Mouse (Mus musculus): Measurements from ENCODE around the gene Mrm1.

Gene Mrm1

GRCm38 (mm10) chr11:84813724-84814510, 5.4 kb downstream of the Mrm1 start:
- peak; percentile 89 for DNase-seq (ENCODE audit: low read depth)

GRCm38 (mm10) chr11:84804373-84804772, 14.9 kb downstream of the Mrm1 start:
- DNase-seq (ENCODE audit: low read depth), result no peak

DNA sequence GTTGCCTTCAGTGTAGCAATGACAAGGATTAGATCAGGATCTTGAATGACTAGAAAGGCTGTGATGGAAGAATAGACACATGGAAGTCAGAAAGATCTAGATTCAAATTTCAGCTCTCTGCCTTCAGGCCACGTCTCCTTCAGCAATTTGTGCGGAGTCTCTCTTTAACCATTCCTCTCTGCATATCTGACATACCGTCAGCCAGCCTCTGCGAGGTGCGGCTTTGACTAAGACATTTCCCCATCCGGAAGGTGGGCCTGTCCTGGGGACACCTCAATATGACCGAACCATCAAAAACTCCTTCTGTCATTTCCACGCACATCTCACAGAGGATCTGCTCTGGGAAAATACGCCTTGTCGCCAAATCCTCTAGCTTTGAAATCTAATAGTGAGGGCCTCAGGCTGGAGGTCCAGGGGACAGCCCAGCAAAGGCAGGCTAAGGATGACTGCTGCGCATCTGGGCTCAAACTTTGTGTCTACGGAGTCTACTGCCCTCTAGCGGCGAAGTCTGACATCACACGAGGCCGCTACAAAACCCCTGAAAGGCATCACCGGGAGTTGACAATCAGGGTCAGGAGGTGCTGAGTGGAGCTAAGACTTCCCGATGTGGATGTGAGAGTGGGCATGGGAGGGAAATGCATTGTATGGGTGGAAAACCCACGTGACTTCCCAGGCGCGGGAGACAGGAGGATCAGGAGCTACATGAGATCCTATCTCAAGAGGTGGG, 21.5 kb downstream of the Mrm1 start:
- DNase-seq (ENCODE audit: low read depth), result peak; percentile 83

GRCm38 (mm10) chr11:84797026-84797425, 22.3 kb downstream of the Mrm1 start:
- DNase-seq (ENCODE audit: low read depth), result no peak

GRCm38 (mm10) chr11:84794496-84795113, 24.7 kb downstream of the Mrm1 start:
- no peak for DNase-seq (ENCODE audit: low read depth)

GRCm38 (mm10) chr11:84793545-84793944, 25.8 kb downstream of the Mrm1 start:
- DNase-seq (ENCODE audit: low read depth), result no peak

DNA sequence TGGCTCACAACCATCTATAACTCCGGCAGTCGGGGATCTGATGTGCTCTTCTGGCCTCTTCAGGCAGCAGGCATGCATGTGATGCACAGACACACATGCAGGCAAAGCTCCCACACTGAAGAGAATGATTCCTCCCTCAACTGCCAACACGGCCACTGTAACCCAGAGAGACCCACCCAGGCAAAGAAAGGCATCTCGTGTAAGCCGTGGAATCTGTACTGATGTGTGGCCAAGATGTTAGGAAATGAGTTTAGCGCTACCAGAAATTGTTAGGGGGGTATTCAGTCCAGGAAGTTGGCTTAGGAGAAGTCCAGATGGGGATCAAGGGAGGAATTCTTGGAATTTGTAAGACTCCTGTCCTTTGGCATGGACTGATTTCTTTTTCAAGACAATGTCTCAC, 28.9 kb downstream of the Mrm1 start:
- DNase-seq (ENCODE audit: low read depth), result no peak

GRCm38 (mm10) chr11:84780143-84780870, 39.0 kb downstream of the Mrm1 start:
- no peak for DNase-seq (ENCODE audit: low read depth)

DNA sequence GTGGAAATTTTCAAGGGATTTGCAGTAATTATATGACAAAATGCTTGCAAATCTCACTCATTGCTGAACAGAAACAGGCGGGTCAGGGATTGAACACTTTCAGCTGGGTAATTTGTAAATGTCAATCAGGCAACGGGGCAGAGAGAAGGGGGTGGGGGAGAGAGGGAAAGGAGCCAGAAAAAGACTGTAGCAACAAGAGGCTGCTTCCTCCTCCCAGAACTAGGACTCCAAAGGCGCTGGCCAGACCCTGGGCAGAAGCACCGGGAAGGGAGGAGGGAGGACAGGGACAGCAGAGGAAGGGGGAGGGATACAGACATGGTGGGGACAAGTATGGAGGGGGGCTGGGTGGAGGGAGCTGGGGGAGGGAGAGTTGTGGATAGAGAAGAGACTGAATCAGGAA, 43.8 kb downstream of the Mrm1 start:
- DNase-seq (ENCODE audit: low read depth), result no peak

DNA sequence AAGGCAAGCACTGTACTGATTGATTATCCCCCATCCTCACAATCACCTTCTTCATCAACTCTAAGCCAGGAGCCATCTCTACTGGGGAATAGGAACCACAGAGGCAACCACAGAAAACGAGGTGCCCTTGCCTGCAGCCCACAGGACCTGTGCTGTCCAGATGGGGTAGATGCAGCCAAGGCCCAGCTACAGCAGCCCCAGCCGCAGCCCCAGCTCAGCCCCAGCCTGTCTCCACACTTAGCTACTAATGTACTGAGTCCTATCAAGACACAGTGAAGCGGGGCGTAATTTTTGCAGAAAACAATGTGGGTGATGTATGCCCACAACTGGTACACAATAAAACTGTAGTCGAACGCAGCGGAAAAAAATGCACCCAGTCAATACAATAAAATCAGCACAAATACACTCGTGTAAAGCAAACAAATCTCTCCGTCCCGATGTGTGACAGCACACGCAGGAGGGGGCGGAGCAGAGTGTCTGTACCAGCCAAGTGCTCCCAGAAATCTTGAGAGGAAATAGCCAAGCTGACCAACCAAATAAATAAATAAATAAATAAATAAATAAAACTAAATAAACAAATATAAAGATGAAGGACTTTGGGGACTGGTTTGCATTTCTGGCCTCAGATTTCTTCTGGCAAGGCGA, 44.3 kb downstream of the Mrm1 start:
- DNase-seq (ENCODE audit: low read depth), result no peak

- no peak for DNase-seq (ENCODE audit: low read depth)
Observed at GRCm38 (mm10) chr11:84767898-84768297, 51.4 kb downstream of the Mrm1 start.

- no peak for DNase-seq (ENCODE audit: low read depth)
Observed at GRCm38 (mm10) chr11:84765125-84765524, 54.2 kb downstream of the Mrm1 start.

GRCm38 (mm10) chr11:84764527-84764961, 54.8 kb downstream of the Mrm1 start:
- DNase-seq (ENCODE audit: low read depth), result no peak

DNA sequence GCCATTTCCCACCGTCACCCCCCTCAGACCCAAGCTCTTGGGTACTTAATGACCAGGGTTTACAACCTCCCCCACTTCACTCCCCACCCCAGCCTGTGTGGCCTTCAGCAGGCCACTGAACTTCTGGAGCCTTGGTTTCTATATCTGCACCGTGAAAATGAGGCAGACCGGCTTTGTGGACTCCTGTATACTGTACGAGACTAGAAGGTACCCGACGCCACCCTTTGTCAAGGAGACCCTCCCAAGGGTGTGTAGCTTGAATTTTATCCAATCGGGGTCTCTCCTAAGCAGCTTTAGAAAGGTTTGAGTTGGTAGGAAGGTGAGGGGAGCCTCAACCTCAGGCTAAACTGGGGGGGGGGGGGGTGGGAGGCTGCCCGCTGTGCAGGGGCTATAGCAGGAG, 55.2 kb downstream of the Mrm1 start:
- DNase-seq (ENCODE audit: low read depth), result no peak

Measured in naive thymus-derived CD4-positive, alpha-beta T cell, adult 2 months (primary cell).